Mouse (Mus musculus): Measurements from ENCODE around the gene Taar7d. TPM values are rescaled to one million over a fixed set of nuclear protein-coding genes. Genes with fewer than 3 reads are reported as not detected.

The Taar7d gene
- polyA plus RNA-seq, 1 experiment: not detected

- H3K36me3 ChIP-seq (ENCODE audit: control insufficient read depth, insufficient read depth, low read length): no peaks in the 10 kb centered on the region
- H3K4me3 ChIP-seq (ENCODE audit: insufficient read depth, low read depth, low read length): no peak overlapping the region
- H3K27ac ChIP-seq (ENCODE audit: insufficient read depth, low read depth, low read length): no peak overlapping the region
- no peak for TF ChIP-seq CTCF (conservative IDR thresholded peaks at IDR 0.05; ENCODE audit: insufficient read depth, insufficient read length, low read depth, low read length)
- no peak for TF ChIP-seq POLR2A (IDR thresholded peaks at IDR 0.05; ENCODE audit: low read depth, low read length)
- WGBS: 81% methylated on average over 1 of the region's 1 CpGs
- no peak for DNase-seq
- H3K4me1 ChIP-seq (ENCODE audit: control insufficient read depth, insufficient read depth, low read length): no peaks in the 10 kb centered on the region
- no peaks in the 10 kb centered on the region for H3K27me3 ChIP-seq (replicated peaks; ENCODE audit: control insufficient read depth, insufficient read depth, low read length)
Measured at GRCm38 (mm10) chr10:24006442-24006841, 20.6 kb upstream of the Taar7d start.

DNA sequence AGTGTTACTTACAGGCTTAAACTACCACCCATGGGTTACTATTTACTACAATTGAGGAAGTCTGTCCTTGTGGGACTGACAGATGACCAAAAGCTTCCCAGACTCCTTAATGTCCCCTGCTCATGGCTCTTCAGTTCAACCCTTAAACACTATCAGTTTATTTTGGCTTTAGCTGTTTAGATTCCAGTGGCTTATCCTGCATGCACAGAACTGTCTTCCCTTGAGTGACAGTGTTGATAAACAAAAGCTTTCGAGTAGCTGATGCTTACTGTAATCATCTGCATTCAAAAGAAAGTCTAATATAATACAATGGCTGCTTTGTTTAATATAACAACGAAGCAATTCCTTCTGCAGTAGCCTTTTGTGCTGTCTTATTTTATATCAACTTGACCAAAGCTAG is 20.0 kb upstream of the Taar7d start:
- WGBS: 77% methylated on average over 2 of the region's 2 CpGs
- H3K27ac ChIP-seq (ENCODE audit: insufficient read depth, low read depth, low read length): no peak overlapping the region
- no peaks in the 10 kb centered on the region for H3K36me3 ChIP-seq (ENCODE audit: control insufficient read depth, insufficient read depth, low read length)
- TF ChIP-seq CTCF (conservative IDR thresholded peaks at IDR 0.05; ENCODE audit: insufficient read depth, insufficient read length, low read depth, low read length): no peak
- no peak for TF ChIP-seq POLR2A (IDR thresholded peaks at IDR 0.05; ENCODE audit: low read depth, low read length)
- no peaks in the 10 kb centered on the region for H3K27me3 ChIP-seq (replicated peaks; ENCODE audit: control insufficient read depth, insufficient read depth, low read length)
- no peaks in the 10 kb centered on the region for H3K4me1 ChIP-seq (ENCODE audit: control insufficient read depth, insufficient read depth, low read length)
- no peak for DNase-seq
- no peak overlapping the region for H3K4me3 ChIP-seq (ENCODE audit: insufficient read depth, low read depth, low read length)

- no peak for DNase-seq
- 88% methylated on average over 1 of the region's 1 CpGs for WGBS
- Histone ChIP-seq H3K4me3 (ENCODE audit: insufficient read depth, low read depth, low read length) (no peak overlapping the region), H3K27ac (ENCODE audit: insufficient read depth, low read depth, low read length) (no peak overlapping the region), H3K36me3 (ENCODE audit: control insufficient read depth, insufficient read depth, low read length) (no peaks in the 10 kb centered on the region), H3K27me3 (replicated peaks; ENCODE audit: control insufficient read depth, insufficient read depth, low read length) (no peaks in the 10 kb centered on the region), H3K4me1 (ENCODE audit: control insufficient read depth, insufficient read depth, low read length) (no peaks in the 10 kb centered on the region)
- TF ChIP-seq POLR2A (IDR thresholded peaks at IDR 0.05; ENCODE audit: low read depth, low read length): no peak
- TF ChIP-seq CTCF (conservative IDR thresholded peaks at IDR 0.05; ENCODE audit: insufficient read depth, insufficient read length, low read depth, low read length): no peak
Measured at GRCm38 (mm10) chr10:24008143-24008542, 18.9 kb upstream of the Taar7d start.

GRCm38 (mm10) chr10:24031347-24031746 is 4.3 kb downstream of the Taar7d start:
- Histone ChIP-seq H3K27ac (ENCODE audit: insufficient read depth, low read depth, low read length) (no peak overlapping the region), H3K27me3 (replicated peaks; ENCODE audit: control insufficient read depth, insufficient read depth, low read length) (no peaks in the 10 kb centered on the region), H3K4me1 (ENCODE audit: control insufficient read depth, insufficient read depth, low read length) (no peaks in the 10 kb centered on the region), H3K4me3 (ENCODE audit: insufficient read depth, low read depth, low read length) (no peak overlapping the region), H3K36me3 (ENCODE audit: control insufficient read depth, insufficient read depth, low read length) (no peaks in the 10 kb centered on the region)
- no peak for DNase-seq
- TF ChIP-seq POLR2A (IDR thresholded peaks at IDR 0.05; ENCODE audit: low read depth, low read length) (no peak), CTCF (conservative IDR thresholded peaks at IDR 0.05; ENCODE audit: insufficient read depth, insufficient read length, low read depth, low read length) (no peak)

- DNase-seq: no peak
- H3K27ac ChIP-seq (ENCODE audit: insufficient read depth, low read depth, low read length): no peak within 1 kb of the TSS
- H3K36me3 ChIP-seq (ENCODE audit: control insufficient read depth, insufficient read depth, low read length): no peaks in the 10 kb centered on the region
- H3K4me1 ChIP-seq (ENCODE audit: control insufficient read depth, insufficient read depth, low read length): no peaks in the 10 kb centered on the region
- no peaks in the 10 kb centered on the region for H3K27me3 ChIP-seq (replicated peaks; ENCODE audit: control insufficient read depth, insufficient read depth, low read length)
- TF ChIP-seq POLR2A (IDR thresholded peaks at IDR 0.05; ENCODE audit: low read depth, low read length) (no peak), CTCF (conservative IDR thresholded peaks at IDR 0.05; ENCODE audit: insufficient read depth, insufficient read length, low read depth, low read length) (no peak)
- WGBS: 93% methylated on average over 2 of the region's 2 CpGs
- H3K4me3 ChIP-seq (ENCODE audit: insufficient read depth, low read depth, low read length): no peak within 1 kb of the TSS
Measured at GRCm38 (mm10) chr10:24037314-24037713, 10.3 kb downstream of the Taar7d start, which contains the start of gene Taar7e. Gene Taar7e, plus strand, starts transcription at chr10:24037614.

- H3K27me3 ChIP-seq (replicated peaks; ENCODE audit: control insufficient read depth, insufficient read depth, low read length): no peaks in the 10 kb centered on the region
- 67% methylated on average over 2 of the region's 2 CpGs for WGBS
- H3K4me3 ChIP-seq (ENCODE audit: insufficient read depth, low read depth, low read length): no peak overlapping the region
- TF ChIP-seq CTCF (conservative IDR thresholded peaks at IDR 0.05; ENCODE audit: insufficient read depth, insufficient read length, low read depth, low read length) (no peak), POLR2A (IDR thresholded peaks at IDR 0.05; ENCODE audit: low read depth, low read length) (no peak)
- H3K36me3 ChIP-seq (ENCODE audit: control insufficient read depth, insufficient read depth, low read length): no peaks in the 10 kb centered on the region
- DNase-seq: no peak
- H3K27ac ChIP-seq (ENCODE audit: insufficient read depth, low read depth, low read length): no peak overlapping the region
- H3K4me1 ChIP-seq (ENCODE audit: control insufficient read depth, insufficient read depth, low read length): no peaks in the 10 kb centered on the region
Measured at GRCm38 (mm10) chr10:24040120-24040869, 13.3 kb downstream of the Taar7d start.

DNA sequence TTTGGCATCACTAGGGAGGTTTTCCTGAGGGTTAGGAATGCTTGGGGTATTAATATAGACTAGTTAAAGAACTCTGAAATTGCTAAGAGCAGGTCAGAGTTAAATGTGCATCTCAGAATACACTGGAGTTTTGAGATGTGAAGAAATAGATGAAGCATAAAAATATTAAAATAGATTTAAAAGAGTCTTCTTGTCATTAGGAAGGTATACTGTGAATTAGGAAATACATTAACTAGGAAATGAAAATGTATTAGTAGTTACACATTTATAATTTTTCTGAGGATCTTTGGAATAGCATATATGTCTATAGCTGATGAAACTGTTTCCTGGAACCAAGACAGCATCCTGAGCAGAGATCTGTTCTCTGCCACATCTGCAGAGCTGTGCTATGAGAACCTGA is 22.2 kb downstream of the Taar7d start, which contains the start of gene Taar7f:
Gene Taar7f, plus strand, starts transcription at position 301 of the 400 bp plus-strand sequence.
- no peak for DNase-seq
- Histone ChIP-seq H3K4me3 (ENCODE audit: insufficient read depth, low read depth, low read length) (no peak within 1 kb of the TSS), H3K36me3 (ENCODE audit: control insufficient read depth, insufficient read depth, low read length) (no peaks in the 10 kb centered on the region), H3K27ac (ENCODE audit: insufficient read depth, low read depth, low read length) (no peak within 1 kb of the TSS), H3K4me1 (ENCODE audit: control insufficient read depth, insufficient read depth, low read length) (no peaks in the 10 kb centered on the region), H3K27me3 (replicated peaks; ENCODE audit: control insufficient read depth, insufficient read depth, low read length) (no peaks in the 10 kb centered on the region; the same call in 1 of the 2 replicates)
- TF ChIP-seq POLR2A (IDR thresholded peaks at IDR 0.05; ENCODE audit: low read depth, low read length): no peak

All from kidney, adult 2 months (tissue).